Mouse (Mus musculus) T-cell, adult 2 months (primary cell): ENCODE results near the gene Trpv4.

ENCODE experiments used
- DNase-seq: peaks from one replicate; pipeline ENCODE4 v3.0.0; 2022; ENCODE audit warnings: low spot score

Gene Trpv4

DNA sequence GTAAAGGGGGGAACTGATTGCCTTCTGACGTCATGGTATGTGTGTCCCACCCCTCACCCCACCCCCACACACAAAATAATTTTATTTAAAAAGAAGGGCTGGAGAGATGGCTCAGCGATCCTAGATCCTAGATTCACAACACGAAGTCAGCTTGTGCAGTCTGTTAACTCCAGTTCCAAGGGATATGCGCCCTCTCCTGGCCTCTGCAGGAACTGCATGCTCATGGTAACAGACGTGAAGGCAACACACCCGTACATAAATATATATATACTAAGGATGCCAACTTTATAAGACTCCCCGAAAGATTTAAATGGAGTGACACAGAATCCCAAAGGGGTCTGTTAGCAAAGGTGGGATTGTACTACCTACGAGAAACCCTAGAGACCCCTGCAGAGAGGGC, 39.4 kb downstream of the Trpv4 start:
- DNase-seq: peak; percentile 59

DNA sequence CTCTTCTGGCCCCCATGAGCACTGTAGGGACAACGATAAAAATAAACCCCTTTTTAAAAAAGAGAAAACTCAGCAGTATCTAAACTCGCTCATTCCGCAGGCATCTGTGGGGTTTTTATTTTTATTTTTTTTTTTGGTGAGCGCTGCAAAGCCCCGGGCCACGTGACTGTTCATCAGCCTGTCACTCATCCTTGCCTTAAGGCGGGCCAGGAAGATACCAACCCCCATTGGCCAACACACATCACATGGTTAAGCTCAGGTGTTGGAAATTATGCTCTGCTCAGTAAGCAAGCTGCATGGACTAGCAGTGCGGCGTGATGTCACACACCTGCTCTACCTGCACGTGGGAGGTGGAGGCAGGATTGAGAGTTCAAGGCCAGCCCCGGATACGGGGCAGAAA, 40.4 kb downstream of the Trpv4 start:
- no peak for DNase-seq

DNA sequence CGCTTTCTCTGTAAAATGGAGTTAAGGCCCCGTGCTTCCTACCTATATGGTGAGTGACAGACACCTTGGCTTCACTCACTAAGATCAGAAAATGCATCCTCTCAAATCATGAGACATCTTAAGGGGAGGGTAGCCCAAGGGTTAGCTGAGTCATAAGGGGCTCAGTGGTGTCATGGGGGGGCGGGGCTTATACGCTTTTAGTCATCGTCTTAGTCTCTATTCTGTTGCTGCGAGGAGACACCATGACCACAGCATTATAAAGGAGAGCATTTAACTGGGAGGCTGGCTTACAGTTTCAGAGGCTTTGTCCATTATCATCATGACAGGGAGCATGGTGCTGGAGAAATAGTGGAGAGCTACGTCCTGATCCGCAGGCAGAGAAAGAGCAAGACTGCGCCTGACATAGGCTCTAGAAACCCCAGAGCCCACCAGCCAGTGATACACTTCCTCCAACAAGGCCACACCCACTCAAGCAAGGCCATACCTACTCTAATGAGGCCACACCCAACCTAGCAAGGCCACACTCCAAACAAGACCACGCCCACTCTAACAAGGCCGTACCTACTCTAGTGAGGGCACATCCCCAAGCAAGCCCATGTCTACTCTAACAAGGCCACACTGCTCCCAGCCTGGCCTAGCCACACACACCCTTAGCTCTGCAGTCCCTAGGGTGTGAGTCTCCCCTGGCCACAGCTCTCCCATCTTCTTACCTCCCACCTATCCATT, 41.7 kb downstream of the Trpv4 start:
- no peak for DNase-seq

DNA sequence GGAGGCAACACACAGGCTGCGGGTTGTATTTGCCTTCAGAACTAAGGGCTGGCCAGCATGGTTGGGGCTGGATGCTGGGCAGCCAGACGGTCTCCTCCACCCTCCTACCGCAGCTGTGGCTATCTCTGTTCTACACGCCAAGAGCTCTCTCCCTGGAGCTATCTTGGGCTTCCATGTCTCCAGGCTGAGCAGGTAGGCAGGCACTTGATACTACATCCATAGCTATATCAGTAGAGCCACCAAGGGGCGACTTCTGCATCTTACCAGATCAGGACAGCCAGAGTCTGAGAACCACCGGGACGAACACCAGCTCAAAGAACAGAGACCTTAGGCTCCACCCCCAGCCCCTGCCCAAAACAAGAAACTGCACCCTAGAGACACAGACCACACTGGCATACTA, 43.4 kb downstream of the Trpv4 start:
- no peak for DNase-seq

- peak; percentile 30 for DNase-seq
These were observed 46.1 kb downstream of the Trpv4 start for GRCm38 (mm10) chr5:114611968-114612608.

- DNase-seq: no peak
These were observed 47.0 kb downstream of the Trpv4 start for GRCm38 (mm10) chr5:114611256-114611655.

DNA sequence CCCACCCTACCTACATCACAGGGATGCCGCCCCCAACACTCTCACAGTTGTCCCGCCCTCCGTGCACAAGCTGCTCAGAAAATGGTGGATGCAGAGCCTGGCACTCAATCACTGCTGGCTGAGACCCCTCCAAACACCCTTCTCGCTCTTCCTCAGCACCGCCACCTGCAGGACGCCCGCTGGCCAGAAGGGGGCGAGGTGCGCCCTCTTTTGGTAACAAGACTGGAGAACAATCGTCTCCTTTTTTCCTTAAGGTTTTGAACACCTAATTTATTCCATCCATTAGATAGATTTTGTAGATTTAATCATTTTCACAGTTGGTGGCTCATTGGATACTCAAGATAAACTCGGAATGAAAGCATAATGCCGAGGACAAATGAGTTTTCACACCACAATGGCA, 49.7 kb downstream of the Trpv4 start:
- peak; percentile 61 for DNase-seq

DNA sequence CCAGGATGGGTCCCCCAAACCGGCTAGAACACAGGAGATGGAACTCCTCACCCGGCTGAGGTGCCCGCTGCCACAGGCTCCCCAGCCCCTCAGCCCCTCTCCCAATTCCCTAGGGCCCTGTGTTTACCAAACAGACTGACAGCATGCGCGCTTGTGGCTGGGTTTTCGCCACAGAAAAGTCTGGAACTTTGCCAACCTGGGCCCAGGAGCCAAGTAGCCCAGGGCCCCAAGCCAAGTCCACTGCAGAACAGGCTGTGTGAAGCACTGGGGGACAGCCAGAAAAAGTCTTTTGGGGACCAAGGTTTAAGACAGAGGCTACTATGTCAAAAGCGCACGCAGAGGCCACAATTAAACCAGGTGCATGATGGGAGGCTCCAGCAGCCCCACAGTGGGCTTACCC, 50.6 kb downstream of the Trpv4 start:
- DNase-seq: no peak

- peak; percentile 19 for DNase-seq
These were observed 52.2 kb downstream of the Trpv4 start for GRCm38 (mm10) chr5:114605981-114606380.

- DNase-seq: no peak
These were observed 53.4 kb downstream of the Trpv4 start for GRCm38 (mm10) chr5:114604781-114605290.

GRCm38 (mm10) chr5:114603975-114604374, 54.2 kb downstream of the Trpv4 start:
- DNase-seq: no peak

DNA sequence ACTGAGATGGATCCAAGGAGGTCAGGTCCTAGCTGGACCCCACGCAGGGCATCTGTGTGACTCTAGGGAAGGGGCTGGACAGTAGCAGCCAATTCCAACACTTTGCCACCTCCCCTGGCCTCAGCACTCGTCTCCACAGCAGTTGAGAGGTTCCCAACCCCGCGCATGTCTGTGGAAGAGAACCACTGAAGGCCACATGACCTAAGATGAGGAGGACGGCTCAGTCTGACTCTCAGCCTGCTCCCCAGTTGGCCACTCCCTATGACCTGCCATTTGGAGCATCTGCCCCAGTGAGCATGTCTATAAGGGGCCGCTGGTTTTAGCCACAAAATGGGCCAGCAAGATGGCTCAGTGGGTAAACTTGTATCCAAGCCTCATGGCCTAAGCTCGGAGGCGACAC, 56.2 kb downstream of the Trpv4 start:
- no peak for DNase-seq

GRCm38 (mm10) chr5:114597652-114598051, 60.6 kb downstream of the Trpv4 start:
- no peak for DNase-seq

DNA sequence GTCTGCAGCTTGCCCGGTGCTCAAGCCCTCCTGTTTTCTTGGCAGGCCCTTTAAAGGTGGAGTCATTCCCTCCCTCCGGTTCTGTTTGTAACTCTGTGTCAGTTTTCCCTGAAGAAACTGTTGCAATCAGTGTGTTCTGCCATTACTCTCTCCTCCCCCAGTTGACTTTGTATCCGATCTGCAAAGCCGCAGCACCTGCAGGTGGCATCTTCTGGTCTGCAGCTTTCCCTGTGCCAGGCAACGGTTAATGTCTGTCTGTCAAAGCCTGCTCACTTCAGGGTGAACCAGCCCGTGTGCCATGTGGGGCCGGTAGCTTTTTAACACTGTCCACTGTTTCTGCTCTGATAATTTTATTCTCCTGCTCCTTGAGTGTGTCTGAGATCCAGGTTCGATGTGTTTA, 61.0 kb downstream of the Trpv4 start:
- DNase-seq: peak; percentile 47

DNA sequence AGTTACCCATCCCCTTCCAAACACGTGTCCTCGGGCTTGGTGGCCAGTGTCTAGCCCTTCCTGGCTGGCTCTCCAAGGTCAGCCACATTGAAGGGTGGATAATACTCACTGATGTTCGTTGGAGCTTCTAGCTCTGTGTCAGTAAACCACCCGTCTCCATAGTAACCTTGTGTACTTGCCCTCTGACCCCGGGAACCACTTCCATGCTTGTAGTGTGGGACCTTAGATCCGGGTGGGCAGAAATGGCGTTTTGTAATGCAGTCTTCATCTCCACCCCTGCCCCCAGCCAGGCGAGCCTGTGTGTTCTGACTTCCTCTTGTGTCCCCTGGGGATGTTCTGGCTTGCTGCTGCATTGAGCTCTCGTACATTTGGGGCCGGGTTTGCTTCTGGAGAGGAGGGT, 61.6 kb downstream of the Trpv4 start:
- peak; percentile 38 for DNase-seq

GRCm38 (mm10) chr5:114594741-114595241, 63.4 kb downstream of the Trpv4 start:
- DNase-seq: peak; percentile 39

- DNase-seq: no peak
These were observed 64.3 kb downstream of the Trpv4 start for GRCm38 (mm10) chr5:114593949-114594348.

GRCm38 (mm10) chr5:114593161-114593821, 64.9 kb downstream of the Trpv4 start:
- peak; percentile 26 for DNase-seq

- no peak for DNase-seq
These were observed 65.6 kb downstream of the Trpv4 start for GRCm38 (mm10) chr5:114592463-114593160.

DNA sequence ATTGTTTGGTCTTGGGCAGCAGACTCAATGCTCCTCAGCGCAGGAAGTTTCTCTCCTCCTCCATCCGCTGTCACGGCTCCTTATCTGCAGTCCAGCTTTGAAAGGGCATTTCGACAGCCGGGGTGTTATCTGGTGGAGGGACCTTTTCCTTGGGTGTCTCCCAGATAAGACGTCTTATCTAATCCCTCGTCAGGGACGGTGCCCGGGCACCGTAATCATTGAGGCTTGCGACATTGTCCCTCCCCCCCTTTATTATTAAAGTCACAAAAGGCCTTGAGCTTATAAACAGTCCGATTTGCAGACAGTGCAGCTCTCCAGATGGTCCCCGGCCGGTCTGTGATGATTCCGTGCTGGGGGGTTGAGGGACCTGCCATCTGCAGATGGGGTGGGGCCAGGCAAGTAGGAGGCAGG, 67.1 kb downstream of the Trpv4 start:
- DNase-seq: no peak

DNA sequence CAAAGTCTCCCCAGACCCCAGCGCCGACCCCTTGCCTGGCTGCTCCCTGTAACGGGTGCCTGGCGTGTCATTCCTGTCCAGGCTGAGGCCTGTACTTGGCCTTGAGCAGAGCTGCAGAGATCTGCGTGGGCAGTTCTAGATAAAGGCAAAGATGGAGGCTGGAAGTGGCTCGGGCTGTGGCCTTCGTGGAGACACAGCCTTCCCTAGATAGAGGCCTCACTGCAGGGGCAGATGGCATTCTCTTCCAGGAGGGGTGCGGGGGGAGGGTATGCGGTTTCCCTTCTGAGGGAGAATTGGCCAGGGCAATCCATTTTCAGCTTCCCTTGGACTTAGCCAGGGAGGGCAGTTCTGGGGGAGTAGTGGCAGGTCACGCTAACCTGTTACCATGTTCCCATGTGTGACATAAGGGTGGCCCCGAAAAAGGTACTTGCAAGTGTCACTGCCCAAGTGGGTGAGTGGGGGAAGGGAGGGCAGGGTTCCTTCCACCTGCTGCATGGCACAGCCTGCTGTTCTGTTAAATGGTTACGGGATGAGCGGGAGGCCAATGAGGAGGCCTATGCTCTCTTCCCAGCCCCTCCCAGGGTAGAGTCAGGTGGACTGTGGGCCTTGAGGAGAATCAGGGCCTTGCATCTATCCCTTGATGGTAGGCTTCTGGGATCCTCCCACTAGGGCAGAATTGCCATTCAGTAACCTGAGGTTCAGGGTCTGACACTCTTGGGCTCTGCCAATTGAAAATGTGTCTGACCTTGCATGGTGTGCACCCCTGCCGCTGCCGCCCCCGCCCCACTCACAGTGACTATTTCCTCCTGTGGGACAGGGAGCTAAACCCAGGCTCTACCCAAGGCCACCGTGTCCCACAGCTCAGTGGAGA, 67.9 kb downstream of the Trpv4 start:
- DNase-seq: no peak
